Mouse (Mus musculus) bone marrow, adult 2 months (tissue): ENCODE data around the gene Bnip1. TPM values are rescaled to one million over a fixed set of nuclear protein-coding genes. Genes with fewer than 3 reads are reported as not detected.

Experiments used
- H3K27ac ChIP-seq: fragments of 200-500 bp; 2 replicates; pipeline ENCODE4 v1.5.1; 2012; ENCODE audit warnings: low read depth, mild to moderate bottlenecking, control low read depth, inconsistent platforms, low read length; ENCODE audit not compliant: control insufficient read depth, poor library complexity, insufficient read depth
- H3K4me1 ChIP-seq: fragments of 200-500 bp; 2 replicates; pipeline ENCODE4 v1.6.1; 2011; ENCODE audit warnings: low read length; ENCODE audit not compliant: control insufficient read depth, insufficient read depth
- H3K4me3 ChIP-seq: fragments of 200-500 bp; replicated peaks from 2 replicates; pipeline ENCODE3; 2011; ENCODE audit warnings: mild to moderate bottlenecking, low read depth, low read length, control low read depth; ENCODE audit not compliant: control insufficient read depth
- CTCF ChIP-seq: fragments of 200-500 bp; IDR thresholded peaks from 2 replicates; pipeline ENCODE4 v1.5.1; 2011; ENCODE audit warnings: low read length, control low read depth; ENCODE audit not compliant: control insufficient read depth, insufficient read depth
- POLR2A ChIP-seq: fragments of 200-500 bp; IDR thresholded peaks from 2 replicates; pipeline ENCODE4 v1.6.1; 2011; ENCODE audit warnings: low read depth, mild to moderate bottlenecking, control low read depth, low read length, borderline replicate concordance; ENCODE audit not compliant: control insufficient read depth
- whole genome bisulfite sequencing: fragments of 180-500 bp; shearing (Covaris S2); methylation state at CpG from one replicate; pipeline ENCODE4 v1.1.7; 2018; 5-methylcytosine and 5-hydroxymethylcytosine counted together
- polyA plus RNA-seq: library from polyadenylated mRNA; stranded (reverse); fragments of >200 nt; gene quantifications from 2 replicates; pipeline ENCODE4 v1.2.4, GENCODE M21; 2011; ENCODE audit warnings: low replicate concordance; ENCODE audit not compliant: missing spikeins, insufficient read depth, insufficient read length

The Bnip1 gene
- 20.7 and 29.5 TPM in 2 replicates for polyA plus RNA-seq

- TF ChIP-seq CTCF: no peak
- peak; percentile 59; the same call in 1 of the 2 replicates for TF ChIP-seq POLR2A
- Histone ChIP-seq H3K27ac (peak within 1 kb of the TSS; percentile 65), H3K4me3 (peak within 1 kb of the TSS; percentile 81), H3K4me1 (peaks cover 3% of the 10 kb centered on the region)
- under 1% methylated on average over 42 of the region's 42 CpGs for WGBS
These were observed at the start of gene Bnip1 for GRCm38 (mm10) chr17:26780750-26781571. Bnip1 (plus strand) TSS chr17:26781066.

GRCm38 (mm10) chr17:26742581-26742980 is 38.3 kb upstream of the Bnip1 start:
- no peaks in the 10 kb centered on the region; the same call in 1 of the 2 replicates for H3K4me1 ChIP-seq
- TF ChIP-seq CTCF (no peak), POLR2A (no peak)
- H3K27ac ChIP-seq: no peak overlapping the region
- no peak overlapping the region for H3K4me3 ChIP-seq
- 87% methylated on average over 4 of the region's 4 CpGs for WGBS

- Histone ChIP-seq H3K4me3 (no peak overlapping the region), H3K4me1 (no peaks in the 10 kb centered on the region; the same call in 1 of the 2 replicates), H3K27ac (no peak overlapping the region)
- TF ChIP-seq CTCF (no peak), POLR2A (no peak)
- 67% methylated on average over 1 of the region's 1 CpGs for WGBS
These were observed 37.6 kb upstream of the Bnip1 start for GRCm38 (mm10) chr17:26743294-26743693.

GRCm38 (mm10) chr17:26749975-26750374 is 30.9 kb upstream of the Bnip1 start:
- Histone ChIP-seq H3K27ac (no peak overlapping the region), H3K4me1 (no peaks in the 10 kb centered on the region), H3K4me3 (no peak overlapping the region)
- no peak for TF ChIP-seq POLR2A
- no peak for TF ChIP-seq CTCF
- WGBS: 48% methylated on average over 3 of the region's 3 CpGs

- Histone ChIP-seq H3K4me1 (no peaks in the 10 kb centered on the region), H3K27ac (no peak overlapping the region), H3K4me3 (no peak overlapping the region)
- TF ChIP-seq CTCF (no peak), POLR2A (no peak)
- WGBS: 8% methylated on average over 1 of the region's 1 CpGs
These were observed 28.6 kb upstream of the Bnip1 start for GRCm38 (mm10) chr17:26752297-26752696.

GRCm38 (mm10) chr17:26753476-26753875 is 27.4 kb upstream of the Bnip1 start:
- 5% methylated on average over 2 of the region's 2 CpGs for WGBS
- Histone ChIP-seq H3K27ac (no peak overlapping the region), H3K4me1 (no peaks in the 10 kb centered on the region), H3K4me3 (no peak overlapping the region)
- TF ChIP-seq CTCF (no peak), POLR2A (no peak)

- H3K4me3 ChIP-seq: no peak overlapping the region
- no peak overlapping the region for H3K27ac ChIP-seq
- 71% methylated on average over 5 of the region's 5 CpGs for WGBS
- no peaks in the 10 kb centered on the region for H3K4me1 ChIP-seq
- no peak for TF ChIP-seq CTCF
- TF ChIP-seq POLR2A: no peak
These were observed 13.6 kb upstream of the Bnip1 start for GRCm38 (mm10) chr17:26767100-26767753.

- H3K27ac ChIP-seq: no peak overlapping the region
- H3K4me1 ChIP-seq: no peaks in the 10 kb centered on the region
- 85% methylated on average over 2 of the region's 2 CpGs for WGBS
- TF ChIP-seq CTCF (no peak), POLR2A (no peak)
- H3K4me3 ChIP-seq: no peak overlapping the region
These were observed 13.1 kb upstream of the Bnip1 start for GRCm38 (mm10) chr17:26767754-26768124.

- H3K4me3 ChIP-seq: no peak overlapping the region
- no peaks in the 10 kb centered on the region for H3K4me1 ChIP-seq
- H3K27ac ChIP-seq: no peak overlapping the region
- WGBS: 78% methylated on average over 10 of the region's 10 CpGs
- TF ChIP-seq POLR2A (no peak), CTCF (no peak)
These were observed 4.7 kb upstream of the Bnip1 start for GRCm38 (mm10) chr17:26776211-26776610.
